Comparison of ENCODE assay signal across 9 mouse cellular contexts in genomic region chr7:44303346-44304340, GRCm38 (mm10). TPM values are rescaled to one million over a fixed set of nuclear protein-coding genes. Genes with fewer than 3 reads are reported as not detected.
DNase-seq lines count a peak whose midpoint lies in the region; ATAC-seq and TF ChIP-seq lines count a peak whose summit lies in the region.
"Had no signal": no experiment of that assay in that cellular context is flagged by ENCODE, and none has a peak within 500 bp of the region (broad histone marks: within the 10 kb centered on the region; RNA-seq: fewer than 3 reads in every experiment).

No protein-coding gene starts in this region.

- peak; percentile 23 to 37 for DNase-seq in adrenal gland, adult (ENCODE audit: inconsistent age in 2 of 2, low spot score in 1 of 2)
- no peak for DNase-seq in adrenal gland, postnatal 10 days
- DNase-seq in lung, adult 18-20 months = no peak
- DNase-seq in adrenal gland, adult 18-20 months (ENCODE audit: low spot score in 2 of 2) = no peak

- H3K27me3 ChIP-seq in lung, embryonic 16.5 days (ENCODE audit: control insufficient read depth, insufficient read depth, low read depth, low read length) = no peaks in the 10 kb centered on the region; the same call in none of the 2 replicates
- no peaks in the 10 kb centered on the region; the same call in 1 of the 2 replicates for H3K27me3 ChIP-seq in intestine, postnatal 0 days (replicated peaks; ENCODE audit: control insufficient read depth, insufficient read depth, low read length)
- 0 out of 2 replicates have a peak, but pooled peaks cover 3% of the 10 kb centered on the region for H3K27me3 ChIP-seq in neural tube, embryonic 15.5 days (replicated peaks)

- 84% methylated on average over 14 of the region's 14 CpGs for WGBS in lung, embryonic 16.5 days
- WGBS in intestine, postnatal 0 days = 81% methylated on average over 14 of the region's 14 CpGs
- WGBS in neural tube, embryonic 15.5 days = 88% methylated on average over 14 of the region's 14 CpGs

- peak overlapping the region; percentile 89 for H3K9ac ChIP-seq in lung, embryonic 16.5 days (ENCODE audit: low read length)
- peak overlapping the region; percentile 73 for H3K9ac ChIP-seq in intestine, postnatal 0 days (ENCODE audit: low read depth, low read length)
- H3K9ac ChIP-seq in neural tube, embryonic 15.5 days (replicated peaks) = peak overlapping the region; percentile 98

- no peak for TF ChIP-seq CTCF in intestine, postnatal 0 days (IDR thresholded peaks at IDR 0.05; ENCODE audit: low read depth)

- no peak for ATAC-seq in lung, embryonic 16.5 days (ENCODE audit: low read depth)
- no peak for ATAC-seq in intestine, postnatal 0 days
- no peak for ATAC-seq in neural tube, embryonic 15.5 days (ENCODE audit: low FRiP score)
- ATAC-seq in granulocyte monocyte progenitor cell, adult 5-6 weeks (replicated peaks; ENCODE audit: poor library complexity, severe bottlenecking) = no peak

- no peaks in the 10 kb centered on the region for H3K36me3 ChIP-seq in lung, embryonic 16.5 days (ENCODE audit: control insufficient read depth, insufficient read depth, low read length)
- H3K36me3 ChIP-seq in intestine, postnatal 0 days (ENCODE audit: control insufficient read depth, insufficient read depth) = no peaks in the 10 kb centered on the region
- H3K36me3 ChIP-seq in neural tube, embryonic 15.5 days = no peaks in the 10 kb centered on the region

- H3K4me2 ChIP-seq in lung, embryonic 16.5 days (ENCODE audit: low read depth, low read length) = peak overlapping the region; percentile 78
- H3K4me2 ChIP-seq in intestine, postnatal 0 days (replicated peaks; ENCODE audit: low read depth) = peak overlapping the region; percentile 79
- peak overlapping the region; percentile 65 for H3K4me2 ChIP-seq in neural tube, embryonic 15.5 days

- peaks cover 12% of the 10 kb centered on the region for H3K4me1 ChIP-seq in lung, embryonic 16.5 days (replicated peaks; ENCODE audit: control insufficient read depth, insufficient read depth, low read length)
- H3K4me1 ChIP-seq in intestine, postnatal 0 days (replicated peaks; ENCODE audit: control insufficient read depth, insufficient read depth, low read length) = peaks cover 4% of the 10 kb centered on the region
- H3K4me1 ChIP-seq in neural tube, embryonic 15.5 days = peaks cover 29% of the 10 kb centered on the region

- H3K9me3 ChIP-seq in lung, embryonic 16.5 days (ENCODE audit: control insufficient read depth, low read length) = no peaks in the 10 kb centered on the region
- no peaks in the 10 kb centered on the region for H3K9me3 ChIP-seq in intestine, postnatal 0 days (ENCODE audit: control insufficient read depth)
- H3K9me3 ChIP-seq in neural tube, embryonic 15.5 days (replicated peaks) = no peaks in the 10 kb centered on the region

- H3K4me3 ChIP-seq in lung, embryonic 16.5 days (ENCODE audit: low read length) = peak overlapping the region; percentile 76
- H3K4me3 ChIP-seq in intestine, postnatal 0 days (ENCODE audit: low read depth, low read length) = peak overlapping the region; percentile 53
- peak overlapping the region; percentile 72 for H3K4me3 ChIP-seq in neural tube, embryonic 15.5 days (replicated peaks)

- peak overlapping the region; percentile 88; the same call in 1 of the 2 replicates for H3K27ac ChIP-seq in lung, embryonic 16.5 days (ENCODE audit: low read length)
- no peak overlapping the region for H3K27ac ChIP-seq in intestine, postnatal 0 days (ENCODE audit: low read depth, low read length)
- H3K27ac ChIP-seq in neural tube, embryonic 15.5 days (replicated peaks) = peak overlapping the region; percentile 93

RNA-seq across cellular contexts. Expression of gene Clec11a, which starts 3.1 kb away (rescaled TPM):
- 1 to 10 TPM; 4.2 to 5.4 TPM for total RNA-seq in adrenal gland, postnatal 10 days (2021)
- polyA plus RNA-seq in lung, embryonic 16.5 days (2015; fragmentation: Nextera tagmentation; extraction: Ambion mirVana) = 3.0 and 3.2 TPM in 2 replicates
- 3.5 and 3.8 TPM in 2 replicates for polyA plus RNA-seq in intestine, postnatal 0 days (2015; fragmentation: Nextera tagmentation; extraction: Ambion mirVana)
- polyA plus RNA-seq in neural tube, embryonic 15.5 days (2015; fragmentation: Nextera tagmentation; extraction: Ambion mirVana) = 4.8 and 5.5 TPM in 2 replicates
- total RNA-seq in granulocyte monocyte progenitor cell, adult 5-6 weeks (2014; fragmentation: Nextera tagmentation) = 2.5 and 3.7 TPM in 2 replicates
- 4.4 and 4.8 TPM in 2 replicates for total RNA-seq in granulocyte monocyte progenitor cell, adult 5-6 weeks (2017)
- total RNA-seq in adrenal gland, adult 18-20 months (2021) = 1 to 10 TPM; 3.8 to 4.4 TPM

RNA-seq across cellular contexts. Expression of gene Shank1, which starts 6.4 kb away (rescaled TPM):
- total RNA-seq in adrenal gland, postnatal 10 days (2021) = 1 to 10 TPM; 4.3 to 6.3 TPM
- 0.96 and 1.1 TPM in 2 replicates for polyA plus RNA-seq in lung, embryonic 16.5 days (2015; fragmentation: Nextera tagmentation; extraction: Ambion mirVana)
- polyA plus RNA-seq in intestine, postnatal 0 days (2015; fragmentation: Nextera tagmentation; extraction: Ambion mirVana) = 0.39 and 0.44 TPM in 2 replicates
- polyA plus RNA-seq in neural tube, embryonic 15.5 days (2015; fragmentation: Nextera tagmentation; extraction: Ambion mirVana) = 38.1 and 47.6 TPM in 2 replicates
- not detected in 2 replicates for total RNA-seq in granulocyte monocyte progenitor cell, adult 5-6 weeks (2014; fragmentation: Nextera tagmentation)
- total RNA-seq in granulocyte monocyte progenitor cell, adult 5-6 weeks (2017) = not detected in 2 replicates
- 10 to 100 TPM in 1 of 2 experiments, 1 to 10 TPM in 1; 7.7 to 10.0 TPM for total RNA-seq in adrenal gland, adult 18-20 months (2021)

RNA-seq across cellular contexts. Expression of gene Gm15517, which starts 42.4 kb away (rescaled TPM):
- total RNA-seq in adrenal gland, postnatal 10 days (2021) = not detected
- not detected in 2 replicates for polyA plus RNA-seq in lung, embryonic 16.5 days (2015; fragmentation: Nextera tagmentation; extraction: Ambion mirVana)
- not detected in 2 replicates for polyA plus RNA-seq in intestine, postnatal 0 days (2015; fragmentation: Nextera tagmentation; extraction: Ambion mirVana)
- not detected in 2 replicates for polyA plus RNA-seq in neural tube, embryonic 15.5 days (2015; fragmentation: Nextera tagmentation; extraction: Ambion mirVana)
- total RNA-seq in granulocyte monocyte progenitor cell, adult 5-6 weeks (2014; fragmentation: Nextera tagmentation) = not detected in 2 replicates
- total RNA-seq in granulocyte monocyte progenitor cell, adult 5-6 weeks (2017) = not detected in 2 replicates
- not detected for total RNA-seq in adrenal gland, adult 18-20 months (2021)
- polyA plus RNA-seq: small intestine, adult 2 months had no signal

RNA-seq across cellular contexts. Expression of gene Acp4, which starts 46.5 kb away (rescaled TPM):
- not detected for total RNA-seq in adrenal gland, postnatal 10 days (2021)
- polyA plus RNA-seq in lung, embryonic 16.5 days (2015; fragmentation: Nextera tagmentation; extraction: Ambion mirVana) = not detected in 2 replicates
- not detected in 2 replicates for polyA plus RNA-seq in intestine, postnatal 0 days (2015; fragmentation: Nextera tagmentation; extraction: Ambion mirVana)
- polyA plus RNA-seq in neural tube, embryonic 15.5 days (2015; fragmentation: Nextera tagmentation; extraction: Ambion mirVana) = 0.11 and 0.15 TPM in 2 replicates
- not detected in 2 replicates for total RNA-seq in granulocyte monocyte progenitor cell, adult 5-6 weeks (2014; fragmentation: Nextera tagmentation)
- 0.26 TPM in 1 of 2 replicates, not detected in the other for total RNA-seq in granulocyte monocyte progenitor cell, adult 5-6 weeks (2017)
- total RNA-seq in adrenal gland, adult 18-20 months (2021) = not detected
- polyA plus RNA-seq: small intestine, adult 2 months had no signal

RNA-seq across cellular contexts. Expression of gene 2410002F23Rik, which starts 57.1 kb away (rescaled TPM):
- total RNA-seq in adrenal gland, postnatal 10 days (2021) = 100 to 1,000 TPM in 1 of 2 experiments, 10 to 100 TPM in 1; 92.1 to 104 TPM
- polyA plus RNA-seq in lung, embryonic 16.5 days (2015; fragmentation: Nextera tagmentation; extraction: Ambion mirVana) = 113 and 123 TPM in 2 replicates
- polyA plus RNA-seq in intestine, postnatal 0 days (2015; fragmentation: Nextera tagmentation; extraction: Ambion mirVana) = 40.3 and 42.3 TPM in 2 replicates
- polyA plus RNA-seq in neural tube, embryonic 15.5 days (2015; fragmentation: Nextera tagmentation; extraction: Ambion mirVana) = 198 and 218 TPM in 2 replicates
- 95.5 and 132 TPM in 2 replicates for total RNA-seq in granulocyte monocyte progenitor cell, adult 5-6 weeks (2014; fragmentation: Nextera tagmentation)
- total RNA-seq in granulocyte monocyte progenitor cell, adult 5-6 weeks (2017) = 63.5 and 86.2 TPM in 2 replicates
- total RNA-seq in adrenal gland, adult 18-20 months (2021) = 100 to 1,000 TPM in 1 of 2 experiments, 10 to 100 TPM in 1; 65.0 to 100 TPM

Comparison
In these comparisons a context has a peak if more than half of its experiments do, and no peak if none do; other contexts are left out.
1. DNase-seq: peak in adrenal gland, adult (2 of 2); none in adrenal gland, postnatal 10 days (single experiment), lung, adult 18-20 months (0 of 2) and adrenal gland, adult 18-20 months (0 of 2).
2. RNA of gene Shank1, which starts 6.4 kb away (total RNA-seq): 7.7 to 10.0 TPM in adrenal gland, adult 18-20 months and 4.3 to 6.3 TPM in adrenal gland, postnatal 10 days; not detected in granulocyte monocyte progenitor cell, adult 5-6 weeks; every median in the first group is over 4 times any median in the second.
3. Peak in every context shown above with its lines, with median percentiles within 50 percentile points of each other: H3K4me2 ChIP-seq, H3K4me3 ChIP-seq and H3K9ac ChIP-seq.